Mouse (Mus musculus): ENCODE data around the gene Ncs1.

Ncs1 gene

GRCm38 (mm10) chr2:31245491-31246141, at the start of gene Ncs1:
TSS of gene Ncs1 (plus strand) at chr2:31245823.
- in situ Hi-C loops (cut with MseI, MboI) = no loop called here

GRCm38 (mm10) chr2:31198621-31199020, 47.0 kb upstream of the Ncs1 start:
- in situ Hi-C loops (cut with MseI, MboI) = no loop called here

GRCm38 (mm10) chr2:31200051-31200450, 45.6 kb upstream of the Ncs1 start:
- in situ Hi-C loops (cut with MseI, MboI) = no loop called here

- in situ Hi-C loops (cut with MseI, MboI) = no loop called here
Observed at GRCm38 (mm10) chr2:31201851-31202250, 43.8 kb upstream of the Ncs1 start.

GRCm38 (mm10) chr2:31202357-31202756, 43.3 kb upstream of the Ncs1 start:
- in situ Hi-C loops (cut with MseI, MboI) = no loop called here

- in situ Hi-C loops (cut with MseI, MboI) = no loop called here
Observed at GRCm38 (mm10) chr2:31202956-31203355, 42.7 kb upstream of the Ncs1 start.

GRCm38 (mm10) chr2:31204677-31205076, 40.9 kb upstream of the Ncs1 start:
- in situ Hi-C loops (cut with MseI, MboI) = no loop called here

GRCm38 (mm10) chr2:31206211-31206610, 39.4 kb upstream of the Ncs1 start:
- in situ Hi-C loops (cut with MseI, MboI) = no loop called here

- in situ Hi-C loops (cut with MseI, MboI) = no loop called here
Observed at GRCm38 (mm10) chr2:31206882-31207281, 38.7 kb upstream of the Ncs1 start.

- in situ Hi-C loops (cut with MseI, MboI) = no loop called here
Observed at GRCm38 (mm10) chr2:31208544-31209142, 37.0 kb upstream of the Ncs1 start.

- in situ Hi-C loops (cut with MseI, MboI) = no loop called here
Observed at GRCm38 (mm10) chr2:31209525-31209924, 36.1 kb upstream of the Ncs1 start.

GRCm38 (mm10) chr2:31210144-31210847, 35.3 kb upstream of the Ncs1 start:
- in situ Hi-C loops (cut with MseI, MboI) = no loop called here

GRCm38 (mm10) chr2:31211204-31211603, 34.4 kb upstream of the Ncs1 start:
- in situ Hi-C loops (cut with MseI, MboI) = no loop called here

GRCm38 (mm10) chr2:31214211-31214796, 31.3 kb upstream of the Ncs1 start:
- in situ Hi-C loops (cut with MseI, MboI) = no loop called here

- in situ Hi-C loops (cut with MseI, MboI) = no loop called here
Observed at GRCm38 (mm10) chr2:31218611-31219010, 27.0 kb upstream of the Ncs1 start.

GRCm38 (mm10) chr2:31219470-31219869, 26.2 kb upstream of the Ncs1 start:
- in situ Hi-C loops (cut with MseI, MboI) = no loop called here

- in situ Hi-C loops (cut with MseI, MboI) = no loop called here
Observed at GRCm38 (mm10) chr2:31220844-31221243, 24.8 kb upstream of the Ncs1 start.

- in situ Hi-C loops (cut with MseI, MboI) = no loop called here
Observed at GRCm38 (mm10) chr2:31221582-31221981, 24.0 kb upstream of the Ncs1 start.

- in situ Hi-C loops (cut with MseI, MboI) = no loop called here
Observed at GRCm38 (mm10) chr2:31228768-31229311, 16.8 kb upstream of the Ncs1 start.

GRCm38 (mm10) chr2:31239203-31239696, 6.4 kb upstream of the Ncs1 start:
- in situ Hi-C loops (cut with MseI, MboI) = no loop called here

GRCm38 (mm10) chr2:31239833-31240232, 5.8 kb upstream of the Ncs1 start:
- in situ Hi-C loops (cut with MseI, MboI) = no loop called here

- in situ Hi-C loops (cut with MseI, MboI) = no loop called here
Observed at GRCm38 (mm10) chr2:31241639-31242038, 4.0 kb upstream of the Ncs1 start.
